Mouse (Mus musculus) splenic B cell, adult 2 months (primary cell): ENCODE results near the gene Lrrc29.

ENCODE experiments used
- DNase-seq: peaks from one replicate; pipeline ENCODE4 v3.0.0-alpha.2; 2011; ENCODE audit warnings: low read depth, low spot score
- H3K27me3 ChIP-seq: 2 replicates; pipeline ENCODE4 v1.6.1; 2012; ENCODE audit warnings: mild to moderate bottlenecking, low read length, moderate library complexity, mixed read lengths; ENCODE audit not compliant: control insufficient read depth, poor library complexity, insufficient read depth, severe bottlenecking
- H3K36me3 ChIP-seq: 2 replicates; pipeline ENCODE4 v1.6.1; 2012; ENCODE audit warnings: mild to moderate bottlenecking, low read length, moderate library complexity, mixed read lengths; ENCODE audit not compliant: control insufficient read depth, poor library complexity, insufficient read depth, severe bottlenecking

Gene Lrrc29

GRCm38 (mm10) chr8:105308428-105308827 is 17.6 kb downstream of the Lrrc29 start:
- H3K27me3 ChIP-seq = no peaks in the 10 kb centered on the region; the same call in 1 of the 2 replicates
- DNase-seq = no peak

GRCm38 (mm10) chr8:105307670-105308069 is 18.4 kb downstream of the Lrrc29 start:
- Histone ChIP-seq H3K27me3 (no peaks in the 10 kb centered on the region; the same call in 1 of the 2 replicates), H3K36me3 (peaks cover 6% of the 10 kb centered on the region)
- DNase-seq = no peak

More at GRCm38 (mm10) chr8:105308428-105308827, 17.6 kb downstream of the Lrrc29 start:
- H3K36me3 ChIP-seq = peaks cover 4% of the 10 kb centered on the region

- Histone ChIP-seq H3K36me3 (peaks cover 13% of the 10 kb centered on the region), H3K27me3 (no peaks in the 10 kb centered on the region; the same call in 1 of the 2 replicates)
- no peak for DNase-seq
Observed at GRCm38 (mm10) chr8:105306146-105306691, 19.9 kb downstream of the Lrrc29 start.

GRCm38 (mm10) chr8:105305211-105306145 is 20.6 kb downstream of the Lrrc29 start, which contains the start of gene Elmo3:
TSS of gene Elmo3 (plus strand) at chr8:105305601.
- DNase-seq = peak; percentile 28
- Histone ChIP-seq H3K27me3 (no peaks in the 10 kb centered on the region; the same call in 1 of the 2 replicates), H3K36me3 (peaks cover 15% of the 10 kb centered on the region)

- Histone ChIP-seq H3K36me3 (peaks cover 15% of the 10 kb centered on the region), H3K27me3 (no peaks in the 10 kb centered on the region; the same call in 1 of the 2 replicates)
- no peak for DNase-seq
Observed at GRCm38 (mm10) chr8:105304325-105305210, 21.5 kb downstream of the Lrrc29 start.

- Histone ChIP-seq H3K27me3 (no peaks in the 10 kb centered on the region; the same call in 1 of the 2 replicates), H3K36me3 (peaks cover 13% of the 10 kb centered on the region)
- DNase-seq = no peak
Observed at GRCm38 (mm10) chr8:105303874-105304273, 22.2 kb downstream of the Lrrc29 start.

- no peak for DNase-seq
- H3K27me3 ChIP-seq = no peaks in the 10 kb centered on the region; the same call in 1 of the 2 replicates
- H3K36me3 ChIP-seq = peaks cover 12% of the 10 kb centered on the region
Observed at GRCm38 (mm10) chr8:105303396-105303795, 22.7 kb downstream of the Lrrc29 start.

- H3K36me3 ChIP-seq = peaks cover 12% of the 10 kb centered on the region
- no peaks in the 10 kb centered on the region for H3K27me3 ChIP-seq
- DNase-seq = no peak
Observed at GRCm38 (mm10) chr8:105299962-105300361, 26.1 kb downstream of the Lrrc29 start.

GRCm38 (mm10) chr8:105298351-105299252 is 27.5 kb downstream of the Lrrc29 start:
- Histone ChIP-seq H3K27me3 (no peaks in the 10 kb centered on the region), H3K36me3 (peaks cover 12% of the 10 kb centered on the region)
- DNase-seq = no peak

- Histone ChIP-seq H3K36me3 (peaks cover 8% of the 10 kb centered on the region), H3K27me3 (no peaks in the 10 kb centered on the region)
- peak; percentile 90 for DNase-seq
Observed at GRCm38 (mm10) chr8:105297511-105298192, 28.4 kb downstream of the Lrrc29 start, which contains the start of gene E2f4. TSS of gene E2f4 (plus strand) at chr8:105297663.

- Histone ChIP-seq H3K27me3 (no peaks in the 10 kb centered on the region), H3K36me3 (no peaks in the 10 kb centered on the region; the same call in none of the 2 replicates)
- no peak for DNase-seq
Observed at GRCm38 (mm10) chr8:105295895-105296573, 30.0 kb downstream of the Lrrc29 start, which contains the start of gene Exoc3l. TSS of gene Exoc3l (minus strand) at chr8:105296101.

GRCm38 (mm10) chr8:105295256-105295655 is 30.8 kb downstream of the Lrrc29 start:
- DNase-seq = no peak
- no peaks in the 10 kb centered on the region for H3K36me3 ChIP-seq
- H3K27me3 ChIP-seq = no peaks in the 10 kb centered on the region
